In the genomic region with DNA sequence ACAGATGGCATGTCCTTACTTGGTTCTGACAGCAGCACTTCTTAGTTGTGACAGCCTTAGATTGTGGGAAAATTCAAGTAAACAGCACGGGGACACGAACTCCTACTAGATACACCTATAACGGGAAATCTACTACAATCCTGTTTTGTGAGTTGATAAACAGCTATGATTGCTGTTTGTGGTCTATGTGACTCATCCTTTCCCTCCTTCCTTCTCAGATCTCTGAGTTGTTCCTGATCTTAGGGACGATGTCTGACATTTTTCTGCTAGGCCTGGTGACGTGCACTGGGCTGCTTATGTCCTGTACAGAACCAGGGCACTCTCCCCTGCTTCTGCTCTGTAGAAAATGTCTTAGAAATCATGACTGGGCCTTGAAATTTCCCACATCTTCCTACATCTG, we compare ENCODE assay signal across 18 mouse cellular contexts. TPM values are rescaled to one million over a fixed set of nuclear protein-coding genes. Genes with fewer than 3 reads are reported as not detected.
"Had no signal": no experiment of that assay in that cellular context is flagged by ENCODE, and none has a peak within 500 bp of the region (broad histone marks: within the 10 kb centered on the region; RNA-seq: fewer than 3 reads in every experiment).

No protein-coding gene starts in this region.

- H3K9me3 ChIP-seq: lung, embryonic 15.5 days; megakaryocyte, embryonic 14.5 days; midbrain, embryonic 13.5 days; midbrain, embryonic 15.5 days; neural tube, embryonic 12.5 days; stomach, embryonic 15.5 days had no signal

- H3K36me3 ChIP-seq: stomach, embryonic 15.5 days had no signal

- H3K27ac ChIP-seq: lung, embryonic 15.5 days; macrophage; midbrain, embryonic 13.5 days; midbrain, embryonic 15.5 days; neural tube, embryonic 12.5 days; stomach, embryonic 15.5 days; stomach, postnatal 0 days had no signal

- DNase-seq: lung, adult 2 months; lung, postnatal 14 days; lung, postnatal 36 days; right cerebral cortex, postnatal 14 days; thymus, adult 2 months; thymus, postnatal 25 days; thymus, postnatal 4 days had no signal

- H3K4me3 ChIP-seq: lung, embryonic 15.5 days; megakaryocyte, embryonic 14.5 days; midbrain, embryonic 13.5 days; midbrain, embryonic 15.5 days; neural tube, embryonic 12.5 days; stomach, embryonic 15.5 days had no signal

- H3K4me1 ChIP-seq: lung, embryonic 15.5 days; neural tube, embryonic 12.5 days had no signal

- H3K27me3 ChIP-seq: lung, embryonic 15.5 days; midbrain, embryonic 13.5 days; midbrain, embryonic 15.5 days; neural tube, embryonic 12.5 days; stomach, embryonic 15.5 days had no signal

RNA-seq across cellular contexts. Expression of gene Nphp1, which starts 27.1 kb away (rescaled TPM):
- total RNA-seq: monocyte, adult 5-6 weeks had no signal

RNA-seq across cellular contexts. Expression of gene Mall, which starts 31.9 kb away (rescaled TPM):
- total RNA-seq: megakaryocyte progenitor cell, adult 5-6 weeks; monocyte, adult 5-6 weeks; neutrophil, adult 5-6 weeks had no signal
- polyA plus RNA-seq: macrophage had no signal
